Mouse (Mus musculus): ENCODE results near the gene Hcls1. TPM values are rescaled to one million over a fixed set of nuclear protein-coding genes. Genes with fewer than 3 reads are reported as not detected.

Gene Hcls1
- polyA plus RNA-seq (2017; shearing (Covaris generic)) = 211 TPM

DNA sequence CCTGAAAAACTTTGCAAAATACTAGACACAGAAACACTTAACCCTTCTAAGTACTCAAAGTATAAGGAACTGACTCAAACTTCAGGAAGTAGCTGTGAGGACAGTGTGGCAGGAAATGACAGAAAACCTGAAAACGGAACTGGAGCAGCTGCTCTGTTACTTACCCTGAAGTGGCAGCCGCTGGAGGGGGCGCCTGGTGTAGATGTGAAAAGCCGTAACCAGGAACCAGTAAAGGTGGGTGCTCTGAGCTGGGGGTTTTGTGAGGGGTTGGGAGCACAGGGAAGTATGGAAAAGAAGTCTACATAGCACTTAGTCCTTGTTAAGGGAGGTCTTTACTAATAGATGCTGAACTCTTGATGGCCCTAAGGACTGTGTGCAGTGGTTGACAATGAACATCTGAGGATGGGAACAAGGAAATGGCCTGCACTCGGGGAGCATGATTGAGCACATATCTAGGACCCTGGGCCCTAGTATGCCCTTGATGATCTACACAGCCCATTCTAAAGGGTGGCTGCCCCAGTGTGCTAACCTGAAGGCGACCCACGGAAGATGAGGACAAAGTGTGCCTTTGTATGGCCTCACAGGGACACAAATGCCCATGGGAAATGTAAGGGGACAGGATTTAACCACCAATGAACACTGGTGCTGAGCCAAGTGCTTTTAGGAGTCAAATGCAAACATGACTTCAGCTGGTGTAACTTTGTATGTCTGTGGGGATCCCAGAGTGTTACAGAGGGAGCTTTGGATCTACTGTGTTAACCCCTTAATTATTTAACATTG, at the start of gene Hcls1:
Gene Hcls1 (plus strand): TSS at position 143 of the 780 bp plus-strand sequence.

DNA sequence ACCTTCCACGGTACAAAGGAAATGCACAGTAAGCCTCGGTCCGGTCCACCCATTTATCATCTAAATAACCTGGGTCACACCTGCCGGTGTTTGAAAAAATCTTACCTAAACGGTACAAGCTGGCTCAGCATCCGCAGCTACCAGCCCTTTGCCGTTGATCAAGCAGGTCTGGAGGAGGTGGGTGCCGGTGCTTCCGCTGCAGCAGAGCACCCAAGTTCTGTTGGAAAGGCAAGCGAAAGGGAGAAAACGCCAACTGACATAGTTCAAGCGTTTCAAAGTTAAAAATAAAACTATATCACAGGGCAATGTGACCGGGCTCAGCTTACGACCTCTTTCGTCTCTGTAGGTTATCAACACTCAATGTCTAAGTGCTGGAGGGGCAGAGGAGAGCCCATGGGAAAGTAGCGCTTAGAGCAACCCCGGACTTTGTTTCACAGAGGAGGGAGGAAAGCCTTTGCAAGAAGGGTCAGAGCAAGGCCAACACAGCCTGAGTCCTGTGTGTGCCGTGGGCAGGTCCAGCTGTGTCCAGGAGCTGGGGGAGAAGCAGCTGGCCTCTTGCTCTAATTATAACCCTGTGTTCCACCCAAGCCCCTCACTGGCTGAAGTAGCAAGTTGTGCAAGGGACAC, 55.3 kb downstream of the Hcls1 start, which contains the start of gene Fbxo40:
Gene Fbxo40 (minus strand): TSS at position 469 of the 627 bp plus-strand sequence.

DNA sequence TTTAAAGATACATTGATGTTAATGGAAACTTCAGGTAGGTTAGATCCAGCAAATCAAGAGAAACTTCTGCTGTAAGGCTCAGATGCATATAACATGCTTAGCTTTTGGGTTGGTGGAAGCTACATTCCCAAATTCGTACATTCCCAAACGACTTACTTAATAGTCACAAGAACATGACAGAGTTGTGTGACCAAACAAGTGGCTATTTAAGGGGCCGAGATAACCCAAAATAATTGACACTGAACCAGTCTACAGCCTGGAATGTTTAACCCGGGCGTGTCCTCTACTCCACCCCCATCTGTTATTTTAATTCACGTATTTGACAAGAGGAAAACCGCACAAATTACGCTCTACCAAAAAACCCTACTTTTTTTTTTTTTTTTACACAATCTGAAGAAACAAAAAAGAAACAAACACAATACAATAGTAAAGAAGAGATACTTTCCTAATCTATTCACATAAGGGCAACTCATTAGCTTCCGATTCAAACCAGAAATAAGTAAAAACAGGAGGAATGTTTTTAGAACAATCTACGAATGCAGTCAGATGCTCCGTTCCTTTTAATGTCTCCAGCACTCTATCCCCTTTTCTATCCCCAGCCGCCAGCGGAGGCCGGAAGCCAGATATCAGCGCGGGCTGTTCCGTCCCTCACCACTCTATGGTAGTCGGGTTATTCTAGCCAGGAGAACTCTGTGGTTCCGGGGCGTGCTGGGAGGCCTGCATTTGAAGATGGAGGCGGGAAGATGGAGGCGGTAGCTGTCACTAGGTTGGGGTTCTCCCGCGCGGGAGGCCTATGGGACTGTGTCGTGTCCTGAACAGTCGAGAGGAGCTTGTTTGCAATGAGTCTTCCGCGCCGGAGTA, 76.5 kb downstream of the Hcls1 start, which contains the start of gene Polq:
Gene Polq (plus strand): TSS at position 726 of the 861 bp plus-strand sequence.

Other genes starting within 250 kb of the Hcls1 start
- gene Ildr1, start 241.0 kb upstream of the Hcls1 start, polyA plus RNA-seq (2017; shearing (Covaris generic)) = 10.5 TPM
- 21.2 TPM for gene Slc15a2, start 150.0 kb upstream of the Hcls1 start, polyA plus RNA-seq (2017; shearing (Covaris generic))
- gene Iqcb1, start 106.6 kb upstream of the Hcls1 start, polyA plus RNA-seq (2017; shearing (Covaris generic)) = 20.9 TPM
- gene Eaf2, start 60.0 kb upstream of the Hcls1 start, polyA plus RNA-seq (2017; shearing (Covaris generic)) = 0.56 TPM
- 54.5 TPM for gene Golgb1, start 59.8 kb upstream of the Hcls1 start, polyA plus RNA-seq (2017; shearing (Covaris generic))
- 0.14 TPM for gene Fbxo40, start 55.5 kb downstream of the Hcls1 start, polyA plus RNA-seq (2017; shearing (Covaris generic))
- gene Polq, start 76.8 kb downstream of the Hcls1 start, polyA plus RNA-seq (2017; shearing (Covaris generic)) = 2.5 TPM

All from CD4-positive, CD25-positive, alpha-beta regulatory T cell, adult 9 weeks (primary cell).